Mouse (Mus musculus) cerebellum, postnatal 36 days (tissue): ENCODE results near the gene Ahdc1.

Source experiments
- DNase-seq, 2 experiments: peaks; one replicate each; pipeline ENCODE4 v3.0.0; 2021 to 2022; ENCODE audit warnings: mixed read lengths in 2 of 2

Ahdc1 gene

GRCm38 (mm10) chr4:133018263-133018798 is 7.3 kb downstream of the Ahdc1 start:
- DNase-seq: no peak

GRCm38 (mm10) chr4:133020721-133021120 is 9.7 kb downstream of the Ahdc1 start:
- peak in 1 of 2 experiments; percentile 3 for DNase-seq

GRCm38 (mm10) chr4:133021181-133021671 is 10.2 kb downstream of the Ahdc1 start:
- DNase-seq: peak; percentile 50 to 51

- DNase-seq: peak in 1 of 2 experiments; percentile 28
These were observed 11.2 kb downstream of the Ahdc1 start for GRCm38 (mm10) chr4:133022217-133022616.

GRCm38 (mm10) chr4:133022954-133023635 is 12.0 kb downstream of the Ahdc1 start:
- DNase-seq: peak in 1 of 2 experiments; percentile 14

GRCm38 (mm10) chr4:133023636-133024035 is 12.6 kb downstream of the Ahdc1 start:
- DNase-seq: no peak

- DNase-seq: no peak
These were observed 13.3 kb downstream of the Ahdc1 start for GRCm38 (mm10) chr4:133024404-133024803.

GRCm38 (mm10) chr4:133024969-133025685 is 14.1 kb downstream of the Ahdc1 start:
- no peak for DNase-seq

GRCm38 (mm10) chr4:133026272-133026671 is 15.2 kb downstream of the Ahdc1 start:
- no peak for DNase-seq

GRCm38 (mm10) chr4:133026826-133027375 is 15.8 kb downstream of the Ahdc1 start:
- DNase-seq: no peak

GRCm38 (mm10) chr4:133027721-133028120 is 16.7 kb downstream of the Ahdc1 start:
- no peak for DNase-seq

GRCm38 (mm10) chr4:133028193-133028592 is 17.1 kb downstream of the Ahdc1 start:
- no peak for DNase-seq

- DNase-seq: no peak
These were observed 17.8 kb downstream of the Ahdc1 start for GRCm38 (mm10) chr4:133028875-133029274.

- no peak for DNase-seq
These were observed 21.5 kb downstream of the Ahdc1 start for GRCm38 (mm10) chr4:133032410-133033095.

- DNase-seq: no peak
These were observed 23.4 kb downstream of the Ahdc1 start for GRCm38 (mm10) chr4:133034478-133034877.

GRCm38 (mm10) chr4:133035446-133035845 is 24.4 kb downstream of the Ahdc1 start:
- DNase-seq: no peak

- DNase-seq: no peak
These were observed 24.9 kb downstream of the Ahdc1 start for GRCm38 (mm10) chr4:133035946-133036345.

- no peak for DNase-seq
These were observed 26.2 kb downstream of the Ahdc1 start for GRCm38 (mm10) chr4:133037293-133037692.

GRCm38 (mm10) chr4:133037798-133038197 is 26.7 kb downstream of the Ahdc1 start:
- DNase-seq: no peak

- no peak for DNase-seq
These were observed 27.6 kb downstream of the Ahdc1 start for GRCm38 (mm10) chr4:133038521-133039115.

- DNase-seq: no peak
These were observed 28.2 kb downstream of the Ahdc1 start for GRCm38 (mm10) chr4:133039116-133039819.

GRCm38 (mm10) chr4:133039832-133040231 is 28.8 kb downstream of the Ahdc1 start:
- DNase-seq: no peak
